Mouse (Mus musculus) limb, embryonic 14.5 days (tissue): Measurements from ENCODE around the gene Npw. TPM values are rescaled to one million over a fixed set of nuclear protein-coding genes. Genes with fewer than 3 reads are reported as not detected.

Source experiments
- ATAC-seq: fragments of 200-750 bp; cut with Nextera tagmentation; 2 replicates; pipeline ENCODE4 v1.8.0; 2017; ENCODE audit warnings: low read depth, moderate number of reproducible peaks, moderate TSS enrichment; ENCODE audit not compliant: low FRiP score
- DNase-seq: peaks from one replicate; pipeline ENCODE4 v3.0.0-alpha.2; 2015; ENCODE audit warnings: low spot score
- H3K27ac ChIP-seq: fragments of 300-500 bp; sonication (generic); replicated peaks from 2 replicates; pipeline ENCODE4 v1.5.1; 2014; ENCODE audit warnings: low read depth, mild to moderate bottlenecking, low read length, moderate library complexity, mixed read lengths
- H3K27me3 ChIP-seq: fragments of 300-500 bp; sonication (generic); 2 replicates; pipeline ENCODE4 v1.6.1; 2014; ENCODE audit warnings: low read length, mixed read lengths; ENCODE audit not compliant: control insufficient read depth, insufficient read depth
- H3K36me3 ChIP-seq: fragments of 300-500 bp; sonication (generic); 2 replicates; pipeline ENCODE4 v1.6.1; 2014; ENCODE audit warnings: mild to moderate bottlenecking, low read length, moderate library complexity, mixed read lengths; ENCODE audit not compliant: control insufficient read depth, insufficient read depth
- H3K4me1 ChIP-seq: fragments of 300-500 bp; sonication (generic); 2 replicates; pipeline ENCODE4 v1.6.1; 2014; ENCODE audit warnings: antibody characterized with exemption, low read length, mixed read lengths; ENCODE audit not compliant: control insufficient read depth, insufficient read depth
- H3K4me2 ChIP-seq: fragments of 300-500 bp; sonication (generic); replicated peaks from 2 replicates; pipeline ENCODE4 v1.6.1; 2014; ENCODE audit warnings: low read depth, mild to moderate bottlenecking, low read length, moderate library complexity; ENCODE audit not compliant: severe bottlenecking
- H3K4me3 ChIP-seq: fragments of 300-500 bp; sonication (generic); replicated peaks from 2 replicates; pipeline ENCODE4 v1.5.1; 2014; ENCODE audit warnings: low read length
- H3K9ac ChIP-seq: fragments of 300-500 bp; sonication (generic); 2 replicates; pipeline ENCODE4 v1.6.1; 2014; ENCODE audit warnings: mild to moderate bottlenecking, low read depth, low read length, moderate library complexity; ENCODE audit not compliant: severe bottlenecking
- H3K9me3 ChIP-seq: fragments of 300-500 bp; sonication (generic); 2 replicates; pipeline ENCODE4 v1.6.1; 2016; ENCODE audit warnings: low read length; ENCODE audit not compliant: control insufficient read depth
- POLR2A ChIP-seq: fragments of 200-500 bp; IDR thresholded peaks from 2 replicates; pipeline ENCODE4 v1.8.0; 2012; ENCODE audit warnings: inconsistent platforms, mild to moderate bottlenecking, moderate library complexity, borderline replicate concordance; ENCODE audit not compliant: insufficient read depth, insufficient read length; ENCODE audit errors: extremely low read depth
- whole genome bisulfite sequencing: fragments of 180-500 bp; shearing (Covaris S2); extraction: QIAGEN DNeasy Blood & Tissue Kit; methylation state at CpG from one replicate; pipeline ENCODE4 v1.1.7; 2014; 5-methylcytosine and 5-hydroxymethylcytosine counted together
- polyA plus RNA-seq, 2 experiments: library from polyadenylated mRNA; depleted of rRNA in 1 of 2; stranded (reverse) in 1 of 2; unstranded in 1 of 2; fragments of >200 nt; fragmentation: Nextera tagmentation in 1 of 2; extraction: Ambion mirVana in 1 of 2; gene quantifications; 2 replicates each; pipeline versions ENCODE4 v1.2.1 to v1.2.3; 2012 to 2014

Gene Npw
- polyA plus RNA-seq, 2 experiments, result 0.41 to 0.58 TPM

DNA sequence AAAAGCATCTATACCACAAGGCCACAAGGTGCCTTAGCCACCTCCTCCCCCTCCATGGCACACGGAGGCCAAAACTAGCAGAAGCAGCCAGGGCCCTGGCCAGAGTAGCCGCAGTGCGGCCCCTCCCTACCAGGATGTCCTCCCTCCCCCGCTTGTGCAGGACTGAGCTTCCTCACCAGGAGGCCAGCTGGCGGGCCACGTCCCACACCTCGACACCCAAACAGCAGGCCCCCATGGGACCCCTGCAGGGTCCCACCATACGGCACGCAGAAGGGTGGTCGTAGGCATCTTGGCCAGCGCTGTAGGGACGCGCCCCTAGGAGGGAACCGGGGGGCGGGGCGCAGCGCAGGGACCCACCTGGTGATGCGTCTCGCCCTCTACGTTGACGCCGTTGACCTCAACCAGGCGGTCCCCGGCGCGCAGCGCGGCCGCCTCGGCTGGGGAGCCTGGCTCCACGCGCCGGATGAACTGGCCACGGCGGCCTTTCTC lies 8.6 kb downstream of the Npw start:
- peak overlapping the region; percentile 84 for H3K4me3 ChIP-seq

DNA sequence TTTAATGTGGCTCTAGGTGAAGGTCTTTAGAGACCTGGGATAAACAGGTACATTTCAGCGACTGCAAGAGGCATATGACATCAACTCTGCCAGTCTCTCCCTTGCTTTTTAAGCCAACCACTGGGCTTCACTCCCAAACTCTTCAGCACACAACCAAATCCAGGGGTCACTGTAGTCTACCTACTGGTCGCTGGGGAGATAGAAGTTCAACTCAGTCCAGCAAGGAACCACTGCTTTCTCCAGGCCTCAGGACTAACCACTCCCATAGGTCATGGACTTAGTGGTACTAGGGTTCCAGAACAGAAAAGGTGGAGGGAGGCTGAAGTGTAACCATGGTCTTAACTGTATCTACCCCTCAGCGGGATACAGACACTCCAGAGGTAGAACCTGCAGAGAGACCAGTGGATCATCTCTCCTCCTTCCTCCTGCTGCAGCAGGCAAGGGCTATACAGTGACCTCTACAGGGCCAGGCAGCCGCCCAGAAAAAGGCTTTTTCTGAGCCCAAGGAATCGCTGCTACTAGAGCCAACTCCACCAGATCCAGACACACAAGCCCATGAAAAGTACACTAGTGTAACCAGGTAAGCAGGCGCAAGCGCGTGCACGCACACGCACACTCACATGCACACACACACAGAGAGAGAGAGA lies 9.4 kb downstream of the Npw start:
- H3K9me3 ChIP-seq, result no peaks in the 10 kb centered on the region
- H3K27me3 ChIP-seq, result no peaks in the 10 kb centered on the region
- DNase-seq (no peak), ATAC-seq (no peak)
- H3K4me1 ChIP-seq, result peaks cover 30% of the 10 kb centered on the region
- peaks cover 15% of the 10 kb centered on the region for H3K36me3 ChIP-seq
- peak overlapping the region; percentile 85; the same call in 1 of the 2 replicates for H3K9ac ChIP-seq
- peak overlapping the region; percentile 84 for H3K4me3 ChIP-seq
- TF ChIP-seq POLR2A, result no peak
- H3K4me2 ChIP-seq, result peak overlapping the region; percentile 96
- 71% methylated on average over 10 of the region's 10 CpGs for WGBS
- no peak overlapping the region for H3K27ac ChIP-seq

More for the DNA sequence above, 8.6 kb downstream of the Npw start:
- under 1% methylated on average over 27 of the region's 35 CpGs for WGBS
- ATAC-seq, result peak; percentile 30; the same call in 1 of the 2 replicates
- no peak for DNase-seq
- Histone ChIP-seq H3K4me2 (peak overlapping the region; percentile 96), H3K27ac (peak overlapping the region; percentile 63; the same call in 1 of the 2 replicates), H3K9ac (peak overlapping the region; percentile 85), H3K27me3 (no peaks in the 10 kb centered on the region), H3K36me3 (peaks cover 15% of the 10 kb centered on the region), H3K9me3 (no peaks in the 10 kb centered on the region), H3K4me1 (peaks cover 25% of the 10 kb centered on the region)
- TF ChIP-seq POLR2A, result no peak

DNA sequence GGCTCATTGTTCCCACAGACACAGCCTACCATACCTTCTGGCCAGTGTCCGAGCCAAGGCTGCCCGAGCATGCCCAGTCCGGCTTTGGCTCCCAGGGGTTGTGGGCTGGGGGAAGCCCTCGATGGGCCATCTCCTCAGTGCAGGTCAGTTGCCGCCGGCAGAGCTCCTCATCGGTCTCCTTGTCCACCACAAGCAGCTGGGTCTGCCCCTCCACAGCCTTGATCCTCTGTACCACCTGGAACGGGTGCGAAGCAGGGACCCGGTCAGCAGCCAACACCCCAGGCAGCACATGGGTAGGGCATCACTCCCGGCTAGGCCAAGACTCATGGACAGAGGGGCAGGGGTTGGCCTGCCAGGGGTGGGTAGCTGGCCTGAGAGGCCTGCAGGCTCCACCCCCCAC lies 10.8 kb downstream of the Npw start:
- Histone ChIP-seq H3K27me3 (no peaks in the 10 kb centered on the region), H3K36me3 (peaks cover 26% of the 10 kb centered on the region), H3K9ac (no peak overlapping the region; the same call in 1 of the 2 replicates), H3K4me1 (peaks cover 32% of the 10 kb centered on the region), H3K4me2 (no peak overlapping the region), H3K27ac (no peak overlapping the region), H3K4me3 (no peak overlapping the region), H3K9me3 (no peaks in the 10 kb centered on the region)
- WGBS, result 79% methylated on average over 9 of the region's 11 CpGs
- DNase-seq (no peak), ATAC-seq (no peak)
- no peak for TF ChIP-seq POLR2A

DNA sequence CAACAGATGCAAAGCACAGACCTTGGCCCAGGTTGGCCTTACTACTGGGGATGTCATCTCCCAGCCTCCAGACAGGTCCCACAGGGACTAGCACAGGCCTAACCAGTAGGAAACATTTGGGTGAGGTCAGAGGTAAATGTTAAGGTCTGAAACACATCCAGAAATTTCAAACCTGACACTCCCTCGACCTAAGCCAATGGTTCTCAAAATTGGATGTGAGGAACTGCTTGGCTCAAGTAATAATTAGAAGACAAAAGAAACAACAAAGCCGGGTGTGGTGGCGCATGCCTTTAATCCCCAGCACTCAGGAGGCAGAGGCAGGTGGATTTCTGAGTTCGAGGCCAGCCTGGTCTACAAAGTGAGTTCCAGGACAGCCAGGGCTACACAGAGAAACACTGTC lies 11.9 kb downstream of the Npw start:
- no peak overlapping the region for H3K9ac ChIP-seq
- H3K4me3 ChIP-seq, result no peak overlapping the region
- H3K9me3 ChIP-seq, result no peaks in the 10 kb centered on the region
- no peak overlapping the region for H3K4me2 ChIP-seq
- no peaks in the 10 kb centered on the region for H3K27me3 ChIP-seq
- TF ChIP-seq POLR2A, result no peak
- no peak for DNase-seq
- H3K27ac ChIP-seq, result no peak overlapping the region
- peaks cover 32% of the 10 kb centered on the region for H3K4me1 ChIP-seq
- no peak for ATAC-seq
- WGBS, result 88% methylated on average over 4 of the region's 4 CpGs
- peaks cover 36% of the 10 kb centered on the region for H3K36me3 ChIP-seq

DNA sequence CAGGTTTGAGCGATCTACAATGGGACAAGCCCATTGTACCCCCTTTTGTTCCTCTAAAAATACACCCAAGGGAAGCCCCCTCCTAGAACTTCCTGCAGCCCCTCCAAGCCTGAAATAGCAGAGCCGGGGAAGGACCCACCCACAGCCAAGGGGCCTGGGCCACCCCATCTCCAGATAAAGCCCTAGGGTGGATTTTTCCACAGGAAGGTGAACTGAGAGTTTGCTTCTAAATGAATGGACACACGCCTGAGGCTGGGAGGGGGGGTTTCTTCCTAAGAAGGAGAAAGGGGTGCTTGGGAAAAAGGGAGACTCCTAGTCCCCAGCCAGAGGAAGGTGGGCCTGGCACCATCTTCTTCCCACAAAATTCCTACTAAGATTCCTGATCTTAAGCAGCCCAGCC lies 12.3 kb downstream of the Npw start:
- Histone ChIP-seq H3K9me3 (no peaks in the 10 kb centered on the region), H3K9ac (no peak overlapping the region), H3K4me3 (no peak overlapping the region), H3K4me2 (no peak overlapping the region), H3K27me3 (no peaks in the 10 kb centered on the region), H3K36me3 (peaks cover 38% of the 10 kb centered on the region), H3K4me1 (peaks cover 32% of the 10 kb centered on the region), H3K27ac (no peak overlapping the region)
- WGBS, result 74% methylated on average over 3 of the region's 3 CpGs
- DNase-seq, result no peak
- ATAC-seq, result no peak
- TF ChIP-seq POLR2A, result no peak
